Mouse (Mus musculus) urinary bladder, adult 2 months (tissue): ENCODE results near the gene Spaca6. TPM values are rescaled to one million over a fixed set of nuclear protein-coding genes. Genes with fewer than 3 reads are reported as not detected.

Experiments used
- DNase-seq: peaks from one replicate; pipeline ENCODE4 v3.0.0; 2022; ENCODE audit warnings: low spot score
- polyA plus RNA-seq: library from polyadenylated mRNA; depleted of rRNA; stranded (reverse); fragments of >200 nt; gene quantifications from 2 replicates; pipeline ENCODE4 v1.2.3, GENCODE M21; 2012; rRNA removed

Spaca6 gene
- 91.3 and 98.6 TPM in 2 replicates for polyA plus RNA-seq

DNA sequence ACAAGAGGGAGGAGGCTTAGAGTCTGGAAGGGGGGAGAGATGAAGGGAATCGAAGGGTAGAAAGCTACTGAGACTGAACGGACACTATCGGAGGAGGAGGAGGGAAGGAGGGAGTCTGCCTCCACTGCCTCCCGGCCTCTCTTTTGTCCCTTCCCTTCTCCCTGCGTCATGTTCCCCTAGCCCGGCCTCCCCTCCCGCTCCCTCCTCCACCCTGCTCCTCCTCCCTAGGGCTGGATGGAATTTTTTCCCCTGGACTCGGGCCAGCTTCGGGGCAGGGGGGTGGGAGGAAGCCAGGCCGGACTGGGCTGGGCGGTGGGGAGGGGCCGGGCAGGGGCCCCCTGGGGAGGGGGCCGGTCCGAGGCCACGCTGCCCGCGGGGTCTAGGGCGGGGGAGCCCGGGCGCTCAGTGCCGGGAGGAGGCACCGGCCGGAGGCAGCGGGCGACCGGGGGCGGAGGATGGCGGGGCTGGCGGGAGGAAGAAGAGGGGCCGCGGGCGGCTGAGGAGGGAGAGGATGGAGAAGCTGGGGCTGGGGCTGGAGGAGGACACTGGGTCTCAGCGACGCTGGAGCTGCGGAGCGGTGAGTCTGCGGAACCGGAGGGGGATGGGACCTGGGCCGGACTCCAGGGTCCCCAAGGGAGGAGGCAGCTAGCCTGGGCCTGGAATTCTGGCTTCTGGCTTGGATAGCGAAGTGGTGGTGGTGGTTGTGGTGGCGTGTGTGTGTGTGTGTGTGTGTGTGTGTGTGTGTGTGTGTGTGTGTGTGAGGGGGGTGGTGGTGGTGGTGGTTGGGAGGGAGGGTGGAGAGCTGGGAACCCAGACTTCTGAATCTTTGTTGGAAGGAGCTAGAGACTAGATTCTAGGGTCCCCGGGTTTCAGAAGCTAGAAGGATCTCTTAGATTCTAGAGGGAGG, at the start of gene Spaca6:
Gene Spaca6, plus strand, starts transcription at position 408 of the 907 bp plus-strand sequence.
- peak; percentile 90 for DNase-seq

DNA sequence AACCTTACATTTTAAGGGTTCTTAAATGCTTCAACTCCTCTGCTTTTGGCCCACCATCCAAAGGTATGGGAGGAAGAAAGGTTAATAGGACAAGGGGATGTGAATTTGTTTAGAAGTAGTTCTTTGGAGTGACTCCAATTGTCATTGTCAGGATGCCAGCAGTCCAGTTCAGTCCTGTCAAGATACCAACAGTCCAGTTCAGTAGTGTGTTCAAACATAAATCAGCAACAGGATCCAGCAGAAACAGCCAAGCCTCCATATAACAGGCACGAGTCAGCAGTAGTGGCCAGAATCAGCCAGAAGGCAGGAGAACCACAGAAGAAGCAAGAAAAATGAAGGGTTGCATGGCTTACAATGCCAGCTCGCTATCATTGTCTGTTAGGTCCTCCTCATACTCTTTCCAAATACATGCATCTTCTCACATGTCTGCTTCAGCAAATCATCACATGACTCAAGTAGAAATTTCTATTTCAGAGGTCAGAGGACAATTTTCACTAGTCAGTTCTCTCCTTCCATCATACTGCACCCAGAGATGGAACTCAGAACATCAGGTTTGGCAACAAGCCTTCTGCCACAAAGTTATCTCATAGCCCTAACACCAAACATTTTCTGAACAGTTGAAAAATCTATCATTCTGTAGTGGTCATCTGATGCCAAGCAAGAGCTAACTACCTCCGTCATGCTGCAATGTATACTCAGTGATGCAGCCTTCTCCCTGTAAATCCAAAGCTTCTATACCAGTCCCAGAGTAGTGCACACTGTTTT, 35.9 kb upstream of the Spaca6 start:
- no peak for DNase-seq

DNA sequence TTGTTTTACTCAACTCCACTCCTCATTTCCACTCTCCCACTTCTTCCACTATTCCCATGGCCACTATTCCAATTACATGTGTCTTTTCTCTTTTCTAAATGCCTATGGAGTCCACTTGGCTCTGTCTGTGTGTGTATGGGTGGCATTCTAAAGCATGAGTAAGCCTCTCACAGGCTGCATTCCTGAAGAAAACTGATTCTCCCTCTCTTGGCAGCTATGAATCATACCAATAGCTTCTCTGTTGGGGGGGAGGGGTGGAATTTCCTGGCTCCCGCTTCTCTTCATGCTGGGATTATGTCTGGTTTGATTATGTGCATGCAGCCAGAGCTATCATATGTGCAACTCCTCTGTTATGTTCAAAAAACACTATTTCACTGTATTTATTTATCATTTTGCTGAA, 34.4 kb upstream of the Spaca6 start:
- no peak for DNase-seq

DNA sequence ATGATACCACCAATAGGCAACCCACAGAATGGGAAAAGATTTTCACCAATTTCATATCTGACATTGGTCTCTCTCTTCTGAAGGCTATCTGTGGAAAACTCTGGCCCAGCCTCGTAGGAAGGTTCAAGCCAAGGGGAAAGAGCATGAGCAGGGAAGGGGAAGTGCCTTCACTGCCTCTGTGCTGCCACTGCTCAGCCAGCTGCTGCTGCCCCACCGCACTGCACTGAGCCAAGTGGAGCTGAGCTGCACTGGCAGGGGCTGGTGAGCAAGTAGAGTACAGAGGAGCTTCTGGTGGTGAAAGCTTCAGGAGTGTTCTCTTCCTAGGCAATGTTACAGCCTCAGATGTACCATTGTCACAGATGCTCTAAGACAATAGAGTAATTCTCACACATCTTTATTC, 31.4 kb upstream of the Spaca6 start:
- no peak for DNase-seq

DNA sequence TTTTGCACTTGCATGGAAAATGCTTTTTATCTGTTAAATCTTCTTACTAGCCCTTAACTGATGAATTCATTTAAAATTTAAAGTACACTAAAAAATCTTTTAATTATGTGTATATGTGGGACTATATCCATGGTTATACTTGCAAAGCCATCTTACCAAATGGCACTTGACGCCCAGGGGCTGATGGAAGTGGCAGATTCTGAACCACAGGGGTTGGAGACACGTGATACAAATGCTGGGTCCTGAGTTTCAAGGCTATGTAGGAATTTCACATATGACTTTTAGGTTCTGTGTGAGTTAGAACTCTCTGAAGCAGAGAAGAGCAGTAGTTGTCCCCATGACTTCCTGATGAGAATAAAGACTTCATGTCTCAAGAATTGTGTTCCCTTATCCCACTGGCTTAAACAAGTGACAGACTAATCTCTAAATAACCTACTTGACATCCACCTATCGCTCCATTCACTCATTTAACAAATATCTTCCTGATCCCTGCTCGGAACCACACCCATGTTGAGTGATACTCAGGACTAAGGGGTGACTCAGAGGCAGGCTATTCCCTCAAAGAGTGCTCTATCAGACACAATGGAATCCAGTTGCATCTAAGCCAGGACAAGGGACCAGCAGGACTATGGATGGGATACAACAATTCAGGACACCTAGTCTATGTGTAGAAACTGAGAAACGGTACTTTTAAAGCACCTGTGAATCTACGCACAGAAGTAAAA, 3.2 kb upstream of the Spaca6 start:
- no peak for DNase-seq

DNA sequence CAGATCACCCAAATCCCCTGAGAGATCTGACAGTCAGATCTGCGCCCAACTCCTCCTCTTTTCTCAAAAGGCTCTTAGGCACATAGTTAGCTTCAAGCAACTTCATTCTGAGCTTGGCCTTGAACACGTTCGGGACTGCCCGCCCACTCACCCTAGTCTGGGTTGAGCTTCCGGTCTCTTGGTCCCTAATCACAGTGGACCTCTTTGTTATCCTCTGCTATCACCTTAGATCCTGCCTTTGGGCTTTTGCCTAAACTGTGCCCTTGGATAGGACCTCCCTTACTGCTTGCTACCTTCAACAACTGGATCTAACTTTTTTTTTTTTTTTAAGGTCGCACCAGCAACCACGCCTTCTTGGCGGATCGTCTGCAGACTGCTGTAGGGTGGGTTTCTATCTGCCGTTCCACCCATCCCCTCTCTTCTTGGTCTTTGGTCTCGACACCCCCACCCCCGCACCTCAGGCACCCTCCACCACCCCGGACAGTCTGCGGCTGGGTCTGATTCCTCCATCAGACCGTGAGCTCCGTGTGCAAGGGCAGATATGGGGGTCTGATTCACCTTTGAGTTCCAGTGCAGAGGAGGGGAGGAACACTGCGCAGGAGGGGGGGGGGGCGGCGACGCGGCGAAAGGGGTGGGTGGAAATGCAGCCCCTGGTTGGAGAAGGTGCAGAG, 902 bp upstream of the Spaca6 start:
- no peak for DNase-seq

DNA sequence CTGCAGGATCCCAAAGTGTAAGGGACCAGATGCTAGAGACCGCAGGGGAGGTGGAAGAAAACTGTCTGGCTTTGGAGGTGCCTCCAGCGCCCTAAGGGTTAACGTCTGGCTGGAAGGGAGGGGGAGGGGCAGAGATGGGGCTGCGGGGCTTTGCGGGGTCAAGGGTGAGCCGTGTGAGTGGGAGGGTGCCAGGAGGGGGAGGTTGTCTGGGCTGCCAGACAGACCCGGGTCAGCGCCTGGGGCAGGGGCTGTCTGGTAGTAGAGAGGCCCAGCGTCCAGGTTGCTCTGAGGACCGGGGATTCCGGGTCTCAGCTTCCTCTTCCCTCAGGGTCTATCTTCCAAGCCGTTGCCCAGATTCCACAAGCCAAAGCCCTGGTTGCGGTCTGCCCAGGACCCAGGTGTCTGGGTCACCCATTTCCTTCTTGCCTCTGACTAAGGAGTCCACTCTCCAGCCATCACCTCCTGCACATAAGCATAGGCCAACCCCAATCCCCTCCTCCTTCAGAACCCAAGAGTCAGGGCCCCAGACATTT, 766 bp downstream of the Spaca6 start:
- peak; percentile 53 for DNase-seq

DNA sequence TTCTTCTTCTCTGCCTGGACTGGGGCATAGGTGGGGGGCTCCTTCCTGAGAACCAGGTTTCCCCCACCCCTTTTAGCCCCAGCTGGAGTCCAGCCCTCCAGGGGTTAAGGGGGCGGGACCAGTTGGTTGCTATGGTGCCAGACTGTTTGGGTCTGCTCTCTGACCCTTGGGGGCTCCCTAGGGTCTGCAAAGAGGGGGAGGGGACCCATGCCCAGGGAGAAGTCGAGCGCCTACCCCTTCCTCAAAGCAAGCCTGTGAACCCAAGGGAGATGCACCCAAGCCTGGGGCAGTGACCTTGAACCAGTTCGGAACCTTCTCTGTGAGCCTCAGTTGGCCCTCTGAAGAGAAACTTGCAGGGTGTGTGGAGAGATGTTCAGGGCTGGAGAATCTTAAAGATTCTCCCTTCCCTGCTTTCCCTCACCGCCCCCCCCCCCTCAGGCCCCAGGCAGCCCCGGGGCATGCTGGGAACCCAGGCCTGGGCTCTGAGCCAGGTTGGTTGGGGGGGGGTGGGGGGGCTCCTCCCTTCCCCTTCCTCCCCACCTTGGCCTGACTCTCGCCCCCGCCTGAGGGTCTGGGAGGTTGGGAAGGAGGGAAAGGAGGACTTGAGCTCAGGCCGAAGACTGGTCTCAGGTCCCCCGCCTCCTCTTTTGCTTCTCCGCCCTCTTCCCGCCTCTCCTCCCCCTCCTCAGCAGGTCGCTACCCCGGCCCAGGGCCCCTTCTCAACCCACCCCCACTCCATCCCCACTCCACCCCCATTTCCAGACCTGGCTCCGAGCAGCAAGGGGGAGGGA, 1.4 kb downstream of the Spaca6 start:
- DNase-seq = no peak

DNA sequence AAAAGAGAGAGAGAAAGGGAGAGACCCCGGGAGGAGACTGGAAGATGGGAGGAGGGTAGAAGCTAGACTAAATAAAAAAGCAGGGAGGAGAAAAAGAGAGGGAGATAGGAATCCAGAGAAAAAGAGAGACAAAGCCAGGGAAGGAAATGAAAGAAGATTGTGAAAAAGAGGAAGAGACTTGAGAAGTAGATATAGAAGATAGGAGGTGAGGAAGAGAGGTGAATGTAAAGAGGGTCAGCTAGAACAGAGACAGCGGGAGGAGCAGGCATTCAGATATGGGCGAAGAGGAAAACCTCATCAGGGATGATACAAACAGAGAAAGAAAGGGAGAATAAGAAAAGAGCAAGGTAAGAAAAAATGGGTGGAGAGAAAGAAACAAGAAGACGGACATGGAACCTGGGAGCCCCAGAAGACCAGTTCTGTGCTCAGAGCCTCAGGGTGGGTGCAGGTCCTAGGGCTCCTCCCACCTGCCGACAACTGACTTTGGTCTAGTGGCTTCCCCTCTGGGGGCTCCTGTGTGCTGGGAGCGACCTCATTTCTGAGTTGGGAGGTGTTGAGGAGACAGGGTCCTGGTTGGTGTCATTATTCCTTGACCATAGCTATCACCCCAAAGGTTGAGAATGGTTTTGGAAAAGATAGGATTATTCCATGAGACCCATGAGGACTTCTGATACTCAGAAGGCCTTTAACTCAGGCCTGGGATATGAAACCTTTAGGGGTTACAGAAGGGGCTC, 2.3 kb downstream of the Spaca6 start:
- DNase-seq = no peak

DNA sequence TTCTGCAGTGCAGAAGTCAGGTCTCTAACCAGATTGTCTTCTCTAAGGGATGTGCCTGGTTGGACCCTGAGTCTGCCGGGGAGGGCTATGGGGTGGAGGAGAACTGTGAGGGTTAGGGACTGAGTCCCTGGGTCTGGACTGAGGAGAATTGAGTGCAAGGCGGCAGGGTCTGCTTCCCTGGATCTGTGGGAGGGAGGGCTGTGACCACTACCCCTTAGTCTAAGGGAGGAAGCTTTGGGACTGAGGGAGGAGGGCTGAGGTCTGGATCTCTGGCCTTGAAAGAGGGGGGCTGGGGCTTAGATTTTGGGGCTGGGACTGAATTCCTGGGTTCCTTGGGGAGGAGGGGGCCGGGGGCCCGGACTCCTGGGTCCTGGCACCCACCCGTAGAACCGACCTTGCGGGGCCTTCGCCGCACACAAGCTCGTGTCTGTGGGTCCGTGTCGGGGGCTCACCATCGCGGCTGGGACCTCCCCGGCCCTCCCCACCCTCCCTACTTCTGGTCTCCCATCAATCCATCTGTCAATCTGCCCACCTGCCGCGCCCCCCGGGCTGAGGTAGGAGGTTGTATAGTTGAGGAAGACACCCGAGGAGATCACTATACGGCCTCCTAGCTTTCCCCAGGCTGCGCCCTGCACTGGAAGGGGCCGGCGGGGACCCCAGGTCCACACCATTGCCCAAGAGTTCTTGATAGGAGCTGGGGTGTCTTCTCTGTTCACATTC, 3.0 kb downstream of the Spaca6 start:
- DNase-seq = no peak

DNA sequence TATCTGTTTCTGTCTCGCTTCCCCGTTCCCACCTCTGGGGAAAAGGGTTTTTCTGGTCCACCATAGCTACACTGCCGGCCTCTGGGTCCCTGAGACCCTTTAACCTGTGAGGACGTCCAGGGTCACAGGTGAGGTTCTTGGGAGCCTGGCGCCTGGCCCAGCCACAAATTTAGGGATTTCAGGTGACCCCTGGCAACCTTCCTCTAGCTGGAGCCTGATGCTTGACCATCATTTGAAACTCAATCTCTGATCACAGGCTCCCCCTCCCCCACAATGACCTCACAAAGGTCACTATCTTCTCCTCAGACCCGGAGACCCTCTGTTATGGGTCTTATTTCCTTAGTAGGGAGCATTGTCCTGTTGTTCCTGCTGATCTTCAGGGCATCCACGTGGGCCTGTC, 3.8 kb downstream of the Spaca6 start:
- no peak for DNase-seq

DNA sequence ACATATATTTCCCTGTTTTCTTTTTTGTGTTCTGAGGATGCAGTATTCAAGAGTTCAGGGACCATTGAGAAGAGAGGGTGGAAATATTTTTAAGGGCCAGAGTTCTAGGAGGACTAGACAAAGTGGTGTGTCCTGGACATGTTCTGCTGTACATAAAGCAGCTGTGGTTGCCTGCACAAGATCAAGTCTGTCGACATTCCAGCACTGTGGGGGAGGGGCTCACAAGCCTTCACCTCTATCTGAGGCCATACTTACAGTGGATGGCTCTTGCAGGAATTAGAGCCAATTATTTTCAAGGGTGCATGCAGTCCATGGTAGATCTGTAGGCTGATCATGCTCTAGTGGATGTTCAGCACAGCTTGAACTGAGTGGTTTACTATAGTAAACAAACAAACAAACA, 7.9 kb downstream of the Spaca6 start:
- DNase-seq = no peak

DNA sequence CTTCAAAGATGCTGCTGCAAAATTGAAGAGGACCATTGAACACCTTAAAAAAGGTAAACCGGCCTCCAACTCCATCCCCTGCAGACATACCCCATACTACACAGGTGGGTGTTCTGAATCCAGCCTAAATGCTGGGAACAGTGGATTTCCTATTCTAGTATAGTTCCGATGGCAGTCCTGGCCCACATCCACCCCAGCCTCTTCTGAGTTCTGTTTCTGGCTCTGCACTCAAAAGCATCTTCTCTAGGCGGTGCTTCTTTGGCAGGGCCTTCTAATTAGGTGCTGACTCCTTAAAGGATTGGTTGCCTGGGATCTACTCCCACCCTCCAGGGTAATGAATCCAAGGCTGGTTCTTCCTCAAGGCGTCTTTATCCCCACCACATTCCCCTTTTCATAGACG, 9.1 kb downstream of the Spaca6 start:
- DNase-seq = no peak

DNA sequence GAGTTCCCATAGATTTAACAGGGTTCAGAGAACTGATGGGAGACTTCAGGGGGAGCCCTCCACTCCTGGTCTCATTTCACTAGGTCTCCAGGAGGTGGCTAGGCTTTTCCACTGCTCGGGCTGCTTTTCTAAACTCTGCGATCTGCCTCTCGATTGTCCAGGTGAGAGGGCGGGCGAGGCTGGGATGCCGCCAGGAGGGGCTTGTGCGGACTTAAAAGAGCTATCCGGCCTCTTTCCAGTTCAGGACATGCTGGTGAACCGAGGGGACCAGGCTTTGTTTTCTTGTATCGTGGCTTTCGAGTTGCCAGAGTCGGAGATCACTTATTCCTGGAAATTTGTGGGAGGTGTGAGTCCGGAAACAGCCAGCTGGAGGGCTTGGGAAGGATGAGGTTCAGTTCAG, 10.5 kb downstream of the Spaca6 start:
- no peak for DNase-seq

DNA sequence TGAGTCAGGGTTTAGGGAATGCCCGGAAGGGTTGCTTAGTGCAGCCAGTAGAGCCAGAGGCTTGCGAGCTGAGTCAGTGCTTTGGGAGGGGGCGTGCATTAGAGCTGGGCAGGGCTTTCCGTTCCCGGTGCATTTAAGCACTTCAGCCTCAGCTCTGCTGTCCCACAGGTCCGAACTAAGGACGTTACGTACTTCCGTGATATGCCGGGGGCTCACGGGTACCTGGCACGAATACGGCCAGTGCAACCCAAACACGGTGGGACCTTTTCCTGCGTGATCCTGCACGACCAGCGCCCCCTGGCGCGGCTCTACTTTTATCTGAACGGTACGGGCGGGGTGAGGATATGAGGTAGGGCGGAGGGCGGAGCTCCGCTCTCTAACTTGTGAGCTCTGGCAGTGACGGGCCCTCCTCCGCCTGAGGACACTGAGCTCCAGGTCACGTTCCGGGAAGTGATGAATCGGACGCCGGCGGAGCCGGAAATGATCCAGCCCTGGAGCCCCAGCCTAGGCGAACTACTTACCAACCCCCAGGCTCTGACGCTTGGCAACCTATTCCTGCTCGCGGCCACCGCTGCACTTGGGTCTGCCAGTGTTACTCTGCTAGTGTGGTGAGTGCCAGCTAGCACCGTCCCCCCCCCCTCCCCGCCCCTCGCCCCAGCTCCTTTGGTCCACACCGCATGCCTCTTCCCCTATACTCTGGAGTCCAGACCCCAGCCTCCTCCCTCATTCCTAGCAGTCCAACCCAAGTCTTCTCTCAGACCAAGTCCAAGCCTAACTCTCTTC, 11.2 kb downstream of the Spaca6 start:
- DNase-seq = peak; percentile 95

DNA sequence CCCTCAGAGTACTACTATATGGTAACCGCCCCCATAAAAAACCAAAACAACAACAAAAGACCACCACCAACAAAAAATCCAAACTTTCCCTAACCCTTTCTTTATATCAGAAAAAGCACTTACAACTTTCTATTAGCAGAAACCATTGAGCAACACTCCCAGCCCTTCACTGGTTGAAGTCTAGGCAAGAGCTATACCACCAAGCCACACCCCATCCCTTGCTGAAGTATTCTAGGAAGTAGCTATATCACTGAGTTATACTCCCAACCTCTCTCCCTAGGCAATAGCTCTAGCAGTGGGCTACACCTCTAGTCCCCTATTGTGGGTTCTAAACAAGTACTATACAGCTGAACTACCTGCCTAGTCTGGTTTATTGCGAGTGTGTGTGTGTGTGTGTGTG, 12.3 kb downstream of the Spaca6 start:
- DNase-seq = no peak

DNA sequence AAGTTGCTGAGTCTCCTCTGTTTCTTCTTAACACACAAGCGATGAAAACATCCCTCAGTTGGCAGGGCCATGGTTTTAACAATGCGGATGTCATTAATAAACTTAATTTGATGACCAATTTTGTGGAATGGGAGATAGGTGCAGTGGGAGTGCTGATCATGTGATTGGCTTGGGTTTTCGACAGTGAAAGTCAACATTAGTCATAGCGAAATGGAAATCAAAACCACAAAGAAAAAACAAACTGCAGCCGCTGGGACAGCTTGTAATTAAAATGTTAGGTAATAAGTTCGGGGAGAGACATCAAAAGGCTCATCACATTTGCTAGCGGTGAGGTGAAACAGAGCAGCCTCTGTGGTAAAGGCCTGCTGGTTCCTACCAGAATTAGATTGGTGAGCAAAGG, 13.8 kb downstream of the Spaca6 start:
- no peak for DNase-seq

DNA sequence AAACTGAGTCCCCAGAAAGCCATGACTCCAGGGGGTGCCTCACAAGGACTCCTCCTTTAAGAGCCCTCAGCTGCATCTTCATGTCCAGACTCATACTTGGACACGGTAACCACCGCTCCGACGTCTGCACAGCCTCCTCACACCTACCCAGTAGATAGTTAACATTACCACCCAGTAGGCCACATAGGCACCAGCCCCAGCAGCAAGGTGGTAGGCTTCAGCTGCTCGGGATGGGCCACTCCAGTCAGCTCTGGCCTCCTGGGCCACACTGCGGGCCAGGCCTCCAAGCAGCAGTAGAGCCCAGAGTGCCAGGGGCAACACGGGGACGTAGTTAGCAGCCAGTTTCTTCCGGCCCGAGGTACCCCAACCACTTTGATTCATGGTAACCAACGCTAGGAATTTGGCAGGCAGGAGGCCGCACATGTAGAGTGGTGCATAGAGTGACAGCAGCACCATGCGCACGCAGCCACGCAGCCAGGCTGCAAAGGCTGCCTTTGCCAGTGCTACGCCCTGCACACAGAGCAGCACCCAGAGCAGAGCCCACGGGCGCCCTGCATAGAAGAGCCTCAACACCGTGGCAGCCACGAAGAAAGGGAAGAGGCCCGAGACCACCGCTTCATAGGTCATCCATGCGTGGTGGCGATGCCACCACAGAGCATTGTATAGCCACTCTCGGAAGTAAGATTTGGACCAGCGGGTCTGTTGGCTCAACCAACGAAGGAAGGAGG, 16.7 kb downstream of the Spaca6 start:
- DNase-seq = no peak
